Mouse (Mus musculus) embryonic fibroblast, embryonic 13.5 days (primary cell): ENCODE data around the gene Hif3a.

ENCODE experiments used
- CTCF ChIP-seq: IDR thresholded peaks from 2 replicates; pipeline ENCODE4 v1.5.1; 2011; ENCODE audit warnings: mild to moderate bottlenecking, control low read depth, low read length, moderate library complexity, borderline replicate concordance; ENCODE audit not compliant: insufficient read depth
- POLR2A ChIP-seq: IDR thresholded peaks from 2 replicates; pipeline ENCODE4 v1.6.1; 2011; ENCODE audit warnings: low read depth, mild to moderate bottlenecking, control low read depth, low read length, moderate library complexity

DNA sequence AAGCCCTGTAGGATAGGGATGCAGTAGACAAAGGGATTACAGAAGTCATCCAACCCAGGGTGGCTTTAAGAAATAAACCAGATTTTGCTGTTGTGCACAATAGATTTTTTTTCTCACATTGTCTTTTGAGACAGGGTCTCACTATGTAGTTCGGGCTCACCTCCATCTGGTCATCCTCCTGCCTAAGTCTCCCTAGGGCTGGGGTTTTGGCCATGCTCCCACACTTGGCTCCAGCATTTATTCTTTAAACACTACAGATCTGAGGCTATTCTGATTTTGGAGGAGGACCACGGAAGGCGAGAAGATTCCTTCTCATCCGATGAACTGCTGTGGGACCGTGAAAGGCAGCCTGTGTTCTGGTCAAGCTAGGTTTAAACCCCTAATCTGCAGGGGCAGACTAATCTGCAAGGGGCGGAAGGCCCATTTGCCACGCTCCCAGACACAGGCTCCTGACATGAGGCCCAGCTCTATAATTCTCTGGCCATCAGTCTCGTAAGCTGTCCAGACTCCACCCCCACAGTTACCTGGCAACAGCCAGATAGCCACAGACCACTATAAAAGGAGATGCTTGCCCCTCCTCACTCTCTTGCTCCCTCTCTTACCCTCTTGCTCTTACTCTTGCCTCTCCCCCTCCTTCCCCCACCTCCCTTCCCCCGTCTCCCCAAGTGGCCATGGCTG lies 24.1 kb downstream of the Hif3a start:
- TF ChIP-seq POLR2A (no peak), CTCF (no peak)
